In genomic region chr19:41698857-41699424, GRCm38 (mm10) we compare ENCODE assay signal across 17 mouse cellular contexts. TPM values are rescaled to one million over a fixed set of nuclear protein-coding genes. Genes with fewer than 3 reads are reported as not detected.
DNase-seq lines count a peak whose midpoint lies in the region; ATAC-seq and TF ChIP-seq lines count a peak whose summit lies in the region.
"Had no signal": no experiment of that assay in that cellular context is flagged by ENCODE, and none has a peak within 500 bp of the region (broad histone marks: within the 10 kb centered on the region; RNA-seq: fewer than 3 reads in every experiment).

No protein-coding gene starts in this region.

- peak overlapping the region; percentile 81 for H3K27ac ChIP-seq in forebrain, embryonic 10.5 days
- H3K27ac ChIP-seq in forebrain, embryonic 14.5 days (ENCODE audit: low read depth, low read length), result no peak overlapping the region
- H3K27ac ChIP-seq in hindbrain, embryonic 13.5 days, result peak overlapping the region; percentile 53
- H3K27ac ChIP-seq in lung, postnatal 0 days (ENCODE audit: low read length), result no peak overlapping the region
- H3K27ac ChIP-seq: embryonic facial prominence, embryonic 12.5 days; heart, embryonic 13.5 days; kidney, embryonic 15.5 days; macrophage had no signal

- peak; percentile 75 for DNase-seq in forebrain, embryonic 10.5 days (ENCODE audit: extremely low spot score, low spot score)
- DNase-seq in forebrain, embryonic 14.5 days (ENCODE audit: low spot score), result no peak
- DNase-seq in embryo, embryonic 10 days (ENCODE audit: low spot score), result peak; percentile 77
- peak; percentile 70 for DNase-seq in neural tube, embryonic 10.5 days (ENCODE audit: extremely low spot score, low spot score)
- DNase-seq in lung, postnatal 0 days (ENCODE audit: low spot score), result no peak
- no peak for DNase-seq in ovary, postnatal 36 days (ENCODE audit: low spot score)
- DNase-seq in spleen, postnatal 4 days (ENCODE audit: low spot score in 2 of 2), result no peak
- DNase-seq: cerebellum, adult 9-11 months; heart, postnatal 36 days; lung, adult 2 months; thymus, postnatal 14 days had no signal

- H3K27me3 ChIP-seq in forebrain, embryonic 10.5 days (ENCODE audit: poor library complexity, severe bottlenecking), result peaks cover 59% of the 10 kb centered on the region
- H3K27me3 ChIP-seq in forebrain, embryonic 14.5 days (replicated peaks; ENCODE audit: control insufficient read depth, insufficient read depth, low read length), result no peaks in the 10 kb centered on the region
- peaks cover 40% of the 10 kb centered on the region for H3K27me3 ChIP-seq in hindbrain, embryonic 13.5 days
- no peaks in the 10 kb centered on the region for H3K27me3 ChIP-seq in lung, postnatal 0 days (replicated peaks; ENCODE audit: insufficient read depth, low read length)
- H3K27me3 ChIP-seq: embryonic facial prominence, embryonic 12.5 days had no signal

- no peaks in the 10 kb centered on the region for H3K36me3 ChIP-seq in forebrain, embryonic 10.5 days (replicated peaks)
- no peaks in the 10 kb centered on the region for H3K36me3 ChIP-seq in forebrain, embryonic 14.5 days (ENCODE audit: control insufficient read depth, insufficient read depth, low read length)
- H3K36me3 ChIP-seq in hindbrain, embryonic 13.5 days, result no peaks in the 10 kb centered on the region; the same call in 1 of the 2 replicates
- H3K36me3 ChIP-seq in lung, postnatal 0 days (ENCODE audit: insufficient read depth, low read length), result no peaks in the 10 kb centered on the region
- H3K36me3 ChIP-seq: embryonic facial prominence, embryonic 12.5 days; heart, embryonic 13.5 days; kidney, embryonic 15.5 days had no signal

- TF ChIP-seq CTCF in lung, postnatal 0 days (IDR thresholded peaks at IDR 0.05), result no peak

- WGBS in forebrain, embryonic 10.5 days, result 31% methylated on average over 5 of the region's 5 CpGs
- whole genome bisulfite sequencing in forebrain, embryonic 14.5 days, result 29% methylated on average over 5 of the region's 5 CpGs
- 20% methylated on average over 5 of the region's 5 CpGs for whole genome bisulfite sequencing in hindbrain, embryonic 13.5 days
- WGBS in lung, postnatal 0 days, result 57% methylated on average over 5 of the region's 5 CpGs

- H3K4me1 ChIP-seq in forebrain, embryonic 10.5 days, result peaks cover 69% of the 10 kb centered on the region
- peaks cover 29% of the 10 kb centered on the region for H3K4me1 ChIP-seq in forebrain, embryonic 14.5 days (ENCODE audit: control insufficient read depth, insufficient read depth, low read length)
- H3K4me1 ChIP-seq in hindbrain, embryonic 13.5 days (replicated peaks), result peaks cover 74% of the 10 kb centered on the region
- no peaks in the 10 kb centered on the region for H3K4me1 ChIP-seq in lung, postnatal 0 days (ENCODE audit: insufficient read depth, low read depth, low read length)

- TF ChIP-seq EP300 in lung, postnatal 0 days (IDR thresholded peaks at IDR 0.05), result no peak

- no peaks in the 10 kb centered on the region for H3K9me3 ChIP-seq in forebrain, embryonic 10.5 days
- H3K9me3 ChIP-seq in forebrain, embryonic 14.5 days (replicated peaks; ENCODE audit: control insufficient read depth, low read length), result no peaks in the 10 kb centered on the region
- H3K9me3 ChIP-seq in hindbrain, embryonic 13.5 days, result no peaks in the 10 kb centered on the region
- no peaks in the 10 kb centered on the region for H3K9me3 ChIP-seq in lung, postnatal 0 days (ENCODE audit: low read length)
- H3K9me3 ChIP-seq: embryonic facial prominence, embryonic 12.5 days; heart, embryonic 13.5 days; kidney, embryonic 15.5 days had no signal

- no peak overlapping the region; the same call in 1 of the 2 replicates for H3K4me3 ChIP-seq in forebrain, embryonic 10.5 days
- no peak overlapping the region for H3K4me3 ChIP-seq in forebrain, embryonic 14.5 days (ENCODE audit: low read depth, low read length)
- H3K4me3 ChIP-seq in hindbrain, embryonic 13.5 days, result no peak overlapping the region
- no peak overlapping the region for H3K4me3 ChIP-seq in lung, postnatal 0 days (ENCODE audit: low read depth, low read length)
- H3K4me3 ChIP-seq: embryonic facial prominence, embryonic 12.5 days; heart, embryonic 13.5 days; kidney, embryonic 15.5 days had no signal

- H3K9ac ChIP-seq in forebrain, embryonic 14.5 days (ENCODE audit: low read length), result no peak overlapping the region
- H3K9ac ChIP-seq in hindbrain, embryonic 13.5 days, result no peak overlapping the region
- no peak overlapping the region for H3K9ac ChIP-seq in lung, postnatal 0 days (replicated peaks; ENCODE audit: low read depth)
- H3K9ac ChIP-seq: embryonic facial prominence, embryonic 12.5 days; heart, embryonic 13.5 days; kidney, embryonic 15.5 days had no signal

- ATAC-seq in forebrain, embryonic 14.5 days, result no peak
- ATAC-seq in hindbrain, embryonic 13.5 days (ENCODE audit: low FRiP score), result peak; percentile 59
- no peak for ATAC-seq in lung, postnatal 0 days
- ATAC-seq: intestine, embryonic 16.5 days had no signal

- H3K4me2 ChIP-seq in forebrain, embryonic 14.5 days (ENCODE audit: low read length), result no peak overlapping the region
- no peak overlapping the region for H3K4me2 ChIP-seq in hindbrain, embryonic 13.5 days
- H3K4me2 ChIP-seq in lung, postnatal 0 days (replicated peaks; ENCODE audit: low read depth, low read length), result no peak overlapping the region
- H3K4me2 ChIP-seq: embryonic facial prominence, embryonic 12.5 days; heart, embryonic 13.5 days; kidney, embryonic 15.5 days had no signal

RNA-seq across cellular contexts. Expression of gene Slit1, which starts 44.5 kb away (rescaled TPM):
- 0.73 and 1.4 TPM in 2 replicates for polyA plus RNA-seq in forebrain, embryonic 10.5 days (2016; fragmentation: Nextera tagmentation; extraction: Ambion mirVana)
- 13.5 and 22.5 TPM in 2 replicates for polyA plus RNA-seq in forebrain, embryonic 14.5 days (2014; fragmentation: Nextera tagmentation; extraction: Ambion mirVana)
- 22.3 and 25.6 TPM in 2 replicates for polyA plus RNA-seq in hindbrain, embryonic 13.5 days (2015; fragmentation: Nextera tagmentation; extraction: Ambion mirVana)
- 0.10 and 0.16 TPM in 2 replicates for polyA plus RNA-seq in lung, postnatal 0 days (2015; fragmentation: Nextera tagmentation; extraction: Ambion mirVana)

Comparison
In these comparisons a context has a peak if more than half of its experiments do, and no peak if none do; other contexts are left out.
1. DNase-seq: peak in forebrain, embryonic 10.5 days (single experiment), embryo, embryonic 10 days (single experiment) and neural tube, embryonic 10.5 days (single experiment); none in forebrain, embryonic 14.5 days (single experiment), lung, postnatal 0 days (single experiment), ovary, postnatal 36 days (single experiment) and spleen, postnatal 4 days (0 of 2).
2. H3K27ac ChIP-seq: peak in forebrain, embryonic 10.5 days (single experiment) and hindbrain, embryonic 13.5 days (single experiment); none in forebrain, embryonic 14.5 days (single experiment) and lung, postnatal 0 days (single experiment).